Mouse (Mus musculus) limb, embryonic 14.5 days (tissue): ENCODE measurements around the gene Tmem108. TPM values are rescaled to one million over a fixed set of nuclear protein-coding genes. Genes with fewer than 3 reads are reported as not detected.
A peak's percentile ranks its signal among the peaks of the same experiment; 100 is the strongest.

Experiments used
- ATAC-seq: fragments of 200-750 bp; cut with Nextera tagmentation; 2 replicates; pipeline ENCODE4 v1.8.0; 2017; ENCODE audit warnings: low read depth, moderate number of reproducible peaks, moderate TSS enrichment; ENCODE audit not compliant: low FRiP score
- DNase-seq: peaks from one replicate; pipeline ENCODE4 v3.0.0-alpha.2; 2015; ENCODE audit warnings: low spot score
- H3K27ac ChIP-seq: fragments of 300-500 bp; sonication (generic); replicated peaks from 2 replicates; pipeline ENCODE4 v1.5.1; 2014; ENCODE audit warnings: low read depth, mild to moderate bottlenecking, low read length, moderate library complexity, mixed read lengths
- H3K27me3 ChIP-seq: fragments of 300-500 bp; sonication (generic); 2 replicates; pipeline ENCODE4 v1.6.1; 2014; ENCODE audit warnings: low read length, mixed read lengths; ENCODE audit not compliant: control insufficient read depth, insufficient read depth
- H3K36me3 ChIP-seq: fragments of 300-500 bp; sonication (generic); 2 replicates; pipeline ENCODE4 v1.6.1; 2014; ENCODE audit warnings: mild to moderate bottlenecking, low read length, moderate library complexity, mixed read lengths; ENCODE audit not compliant: control insufficient read depth, insufficient read depth
- H3K4me1 ChIP-seq: fragments of 300-500 bp; sonication (generic); 2 replicates; pipeline ENCODE4 v1.6.1; 2014; ENCODE audit warnings: antibody characterized with exemption, low read length, mixed read lengths; ENCODE audit not compliant: control insufficient read depth, insufficient read depth
- H3K4me2 ChIP-seq: fragments of 300-500 bp; sonication (generic); replicated peaks from 2 replicates; pipeline ENCODE4 v1.6.1; 2014; ENCODE audit warnings: low read depth, mild to moderate bottlenecking, low read length, moderate library complexity; ENCODE audit not compliant: severe bottlenecking
- H3K4me3 ChIP-seq: fragments of 300-500 bp; sonication (generic); replicated peaks from 2 replicates; pipeline ENCODE4 v1.5.1; 2014; ENCODE audit warnings: low read length
- H3K9ac ChIP-seq: fragments of 300-500 bp; sonication (generic); 2 replicates; pipeline ENCODE4 v1.6.1; 2014; ENCODE audit warnings: mild to moderate bottlenecking, low read depth, low read length, moderate library complexity; ENCODE audit not compliant: severe bottlenecking
- H3K9me3 ChIP-seq: fragments of 300-500 bp; sonication (generic); 2 replicates; pipeline ENCODE4 v1.6.1; 2016; ENCODE audit warnings: low read length; ENCODE audit not compliant: control insufficient read depth
- POLR2A ChIP-seq: fragments of 200-500 bp; IDR thresholded peaks from 2 replicates; pipeline ENCODE4 v1.8.0; 2012; ENCODE audit warnings: inconsistent platforms, mild to moderate bottlenecking, moderate library complexity, borderline replicate concordance; ENCODE audit not compliant: insufficient read depth, insufficient read length; ENCODE audit errors: extremely low read depth
- WGBS: fragments of 180-500 bp; shearing (Covaris S2); extraction: QIAGEN DNeasy Blood & Tissue Kit; methylation state at CpG from one replicate; pipeline ENCODE4 v1.1.7; 2014; 5-methylcytosine and 5-hydroxymethylcytosine counted together
- polyA plus RNA-seq, 2 experiments: library from polyadenylated mRNA; depleted of rRNA in 1 of 2; stranded (reverse) in 1 of 2; unstranded in 1 of 2; fragments of >200 nt; fragmentation: Nextera tagmentation in 1 of 2; extraction: Ambion mirVana in 1 of 2; gene quantifications; 2 replicates each; pipeline versions ENCODE4 v1.2.1 to v1.2.3; 2012 to 2014

The Tmem108 gene
- polyA plus RNA-seq, 2 experiments: 8.9 to 14.8 TPM

GRCm38 (mm10) chr9:103473915-103474688 lies 287.5 kb downstream of the Tmem108 start:
- H3K4me2 ChIP-seq: peak overlapping the region; percentile 22; the same call in 1 of the 2 replicates
- 21% methylated on average over 13 of the region's 13 CpGs for WGBS
- H3K36me3 ChIP-seq: no peaks in the 10 kb centered on the region
- ATAC-seq (no peak), DNase-seq (peak; percentile 18)
- H3K4me1 ChIP-seq: peaks cover 16% of the 10 kb centered on the region; the same call in 1 of the 2 replicates
- no peak overlapping the region for H3K9ac ChIP-seq
- H3K27me3 ChIP-seq: no peaks in the 10 kb centered on the region
- TF ChIP-seq POLR2A: no peak
- no peaks in the 10 kb centered on the region for H3K9me3 ChIP-seq
- no peak overlapping the region for H3K27ac ChIP-seq
- H3K4me3 ChIP-seq: no peak overlapping the region

- DNase-seq: peak; percentile 16
- no peaks in the 10 kb centered on the region for H3K36me3 ChIP-seq
- ATAC-seq: no peak
- H3K27ac ChIP-seq: no peak overlapping the region
- peaks cover 16% of the 10 kb centered on the region; the same call in 1 of the 2 replicates for H3K4me1 ChIP-seq
- 13% methylated on average over 11 of the region's 11 CpGs for WGBS
- TF ChIP-seq POLR2A: no peak
- no peaks in the 10 kb centered on the region for H3K9me3 ChIP-seq
- no peak overlapping the region for H3K4me3 ChIP-seq
- H3K9ac ChIP-seq: no peak overlapping the region
- H3K27me3 ChIP-seq: no peaks in the 10 kb centered on the region
- peak overlapping the region; percentile 29; the same call in 1 of the 2 replicates for H3K4me2 ChIP-seq
Measured at GRCm38 (mm10) chr9:103471784-103472183, 289.9 kb downstream of the Tmem108 start.

DNA sequence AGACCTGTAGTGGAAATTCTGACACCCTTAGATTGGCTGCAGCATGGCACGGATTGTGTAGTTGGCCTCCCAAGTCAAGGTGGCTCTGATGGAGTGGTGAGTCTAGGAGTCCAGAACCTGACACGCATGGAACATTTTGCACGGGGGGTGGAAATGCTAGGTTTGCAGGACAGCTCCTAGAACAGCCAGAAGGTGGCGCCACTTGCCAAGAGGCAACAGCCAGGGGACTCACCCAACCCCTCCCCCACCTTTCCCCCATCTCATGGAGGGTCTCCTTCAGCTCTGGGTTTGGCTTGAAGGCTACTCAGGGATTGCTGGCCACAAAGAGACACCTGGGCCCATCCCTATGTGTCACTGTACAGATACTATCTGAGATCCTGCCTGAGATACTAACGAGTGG lies 292.1 kb downstream of the Tmem108 start:
- H3K27me3 ChIP-seq: no peaks in the 10 kb centered on the region
- ATAC-seq: no peak
- 56% methylated on average over 5 of the region's 5 CpGs for WGBS

GRCm38 (mm10) chr9:103468911-103469310 lies 292.7 kb downstream of the Tmem108 start:
- WGBS: 65% methylated on average over 7 of the region's 7 CpGs
- no peak for DNase-seq
- no peak overlapping the region for H3K27ac ChIP-seq

More for the DNA sequence above, 292.1 kb downstream of the Tmem108 start:
- no peaks in the 10 kb centered on the region for H3K9me3 ChIP-seq
- no peak overlapping the region for H3K9ac ChIP-seq
- H3K27ac ChIP-seq: no peak overlapping the region
- H3K4me1 ChIP-seq: peaks cover 14% of the 10 kb centered on the region; the same call in 1 of the 2 replicates
- DNase-seq: no peak
- TF ChIP-seq POLR2A: no peak
- H3K4me3 ChIP-seq: no peak overlapping the region
- H3K36me3 ChIP-seq: no peaks in the 10 kb centered on the region
- H3K4me2 ChIP-seq: no peak overlapping the region

GRCm38 (mm10) chr9:103465711-103466220 lies 295.9 kb downstream of the Tmem108 start:
- no peaks in the 10 kb centered on the region for H3K36me3 ChIP-seq
- ATAC-seq (no peak), DNase-seq (no peak)
- H3K27me3 ChIP-seq: no peaks in the 10 kb centered on the region
- H3K4me3 ChIP-seq: no peak overlapping the region
- no peaks in the 10 kb centered on the region for H3K4me1 ChIP-seq
- H3K9me3 ChIP-seq: no peaks in the 10 kb centered on the region
- no peak overlapping the region for H3K9ac ChIP-seq
- 66% methylated on average over 13 of the region's 13 CpGs for WGBS
- no peak overlapping the region for H3K27ac ChIP-seq
- H3K4me2 ChIP-seq: no peak overlapping the region
- no peak for TF ChIP-seq POLR2A

More at GRCm38 (mm10) chr9:103468911-103469310, 292.7 kb downstream of the Tmem108 start:
- Histone ChIP-seq H3K27me3 (no peaks in the 10 kb centered on the region), H3K36me3 (no peaks in the 10 kb centered on the region), H3K4me2 (no peak overlapping the region), H3K4me3 (no peak overlapping the region), H3K9ac (no peak overlapping the region), H3K9me3 (no peaks in the 10 kb centered on the region), H3K4me1 (peaks cover 8% of the 10 kb centered on the region; the same call in 1 of the 2 replicates)
- ATAC-seq: no peak
- no peak for TF ChIP-seq POLR2A
